Mouse (Mus musculus) fibroblast of lung, adult 2 months (primary cell): ENCODE measurements around the gene Dlx1.

Source experiments
- DNase-seq: peaks from one replicate; pipeline ENCODE4 v3.0.0-alpha.2; 2011; ENCODE audit warnings: low read depth

Gene Dlx1

DNA sequence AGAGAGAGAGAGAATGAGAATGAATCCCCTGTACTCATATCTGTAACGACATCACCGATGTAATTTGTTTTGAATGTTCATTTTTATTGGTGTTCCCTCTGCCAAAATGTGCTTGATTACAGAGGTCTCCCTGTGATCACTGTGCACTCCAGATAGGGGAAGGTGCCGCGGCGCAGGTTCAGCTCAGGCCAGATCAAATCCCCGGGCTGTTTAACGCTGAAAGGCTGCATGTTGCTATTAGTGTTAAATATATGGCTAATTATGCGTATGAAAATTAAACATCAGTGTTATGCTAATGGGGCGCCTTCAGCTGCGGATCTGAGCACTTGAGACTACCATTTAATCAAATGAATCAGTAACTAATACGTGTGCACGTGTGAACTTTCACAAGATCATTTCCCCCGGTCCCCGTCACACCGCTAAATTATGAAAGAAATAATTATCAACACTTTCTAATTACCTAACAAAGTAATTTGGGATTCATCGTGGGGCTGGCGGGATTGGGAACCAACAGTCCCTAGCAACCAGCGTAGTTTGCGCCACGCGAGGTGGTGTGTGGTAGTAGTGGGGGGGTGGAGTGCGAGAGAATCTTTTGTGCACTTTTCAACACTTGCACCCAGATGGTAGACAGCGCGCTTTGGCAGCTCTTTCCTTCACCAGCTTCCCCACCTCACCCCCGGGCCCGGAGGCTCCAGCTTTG lies at the start of gene Dlx1:
TSS of gene Dlx1 (plus strand) at position 100 of the 700 bp plus-strand sequence.
- no peak for DNase-seq

GRCm38 (mm10) chr2:71479917-71480316 lies 48.0 kb upstream of the Dlx1 start:
- DNase-seq, result no peak

GRCm38 (mm10) chr2:71481825-71482224 lies 46.1 kb upstream of the Dlx1 start:
- DNase-seq, result no peak

- DNase-seq, result no peak
Measured at GRCm38 (mm10) chr2:71483046-71483716, 44.7 kb upstream of the Dlx1 start.

GRCm38 (mm10) chr2:71483717-71484066 lies 44.2 kb upstream of the Dlx1 start:
- DNase-seq, result no peak

- DNase-seq, result no peak
Measured at GRCm38 (mm10) chr2:71491295-71491694, 36.6 kb upstream of the Dlx1 start.

GRCm38 (mm10) chr2:71493161-71493683 lies 34.7 kb upstream of the Dlx1 start:
- no peak for DNase-seq

DNA sequence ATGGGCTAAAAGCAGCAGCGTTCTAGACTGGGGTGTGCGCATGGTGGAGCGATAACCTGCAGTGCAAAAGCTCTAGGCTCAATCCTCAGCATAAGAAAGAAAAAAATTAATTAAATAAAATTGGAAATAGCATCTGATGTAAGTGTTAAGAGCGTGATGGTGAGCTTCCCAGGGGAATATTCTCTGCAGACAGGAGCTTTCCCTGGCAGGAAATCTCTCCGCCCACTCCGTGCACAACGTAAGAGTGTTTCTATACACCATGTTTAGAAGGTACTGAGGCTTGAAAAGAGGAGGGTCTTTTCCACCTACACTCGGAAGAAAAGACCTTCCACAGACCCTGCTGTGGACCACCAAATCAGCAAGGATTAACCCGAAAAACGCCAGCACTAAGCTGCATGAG lies 33.4 kb upstream of the Dlx1 start:
- no peak for DNase-seq

DNA sequence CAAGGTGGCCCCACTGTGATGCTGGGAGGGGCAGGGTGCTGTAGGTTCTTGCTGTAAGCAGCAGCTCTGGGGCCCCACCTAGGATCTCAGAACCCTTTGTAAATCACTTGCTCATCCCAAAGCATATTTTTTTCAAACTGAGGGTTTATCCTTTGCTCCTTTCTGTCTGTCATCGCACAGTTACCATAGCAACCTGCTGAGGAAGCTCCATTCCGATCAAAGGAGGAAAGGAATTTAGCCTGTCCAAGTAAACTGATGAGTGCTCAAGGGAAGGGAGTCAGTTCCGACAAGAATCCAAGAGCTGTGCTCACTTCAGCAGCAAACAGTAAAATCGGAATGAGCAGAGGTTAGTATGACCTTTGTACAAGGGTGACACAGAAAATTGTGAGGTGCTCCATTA lies 32.9 kb upstream of the Dlx1 start:
- DNase-seq, result no peak

DNA sequence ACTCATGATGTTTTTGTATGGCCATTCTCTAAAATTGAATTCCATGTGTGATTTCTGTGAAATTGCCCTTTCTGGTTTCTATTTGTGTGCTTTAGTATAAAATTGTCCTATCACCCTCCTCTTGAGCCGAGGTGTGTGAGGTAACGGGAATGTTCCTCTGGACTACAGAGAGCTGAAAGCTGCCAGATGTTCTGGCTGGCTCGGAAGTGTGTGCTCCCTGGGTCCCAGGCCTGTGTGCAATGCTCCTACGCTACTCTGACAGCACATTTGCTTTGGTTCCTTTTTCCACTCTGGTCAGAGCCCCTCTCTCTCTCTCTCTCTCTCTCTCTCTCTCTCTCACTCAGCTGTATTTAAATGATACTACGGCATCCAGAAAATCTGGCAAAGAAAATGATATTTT lies 30.7 kb upstream of the Dlx1 start:
- no peak for DNase-seq

- DNase-seq, result peak; percentile 91
Measured at GRCm38 (mm10) chr2:71499276-71500230, 28.4 kb upstream of the Dlx1 start.

GRCm38 (mm10) chr2:71504852-71505251 lies 23.1 kb upstream of the Dlx1 start:
- DNase-seq, result no peak

GRCm38 (mm10) chr2:71511209-71511608 lies 16.7 kb upstream of the Dlx1 start:
- no peak for DNase-seq

- DNase-seq, result no peak
Measured at GRCm38 (mm10) chr2:71512326-71512725, 15.6 kb upstream of the Dlx1 start.

GRCm38 (mm10) chr2:71516995-71517394 lies 10.9 kb upstream of the Dlx1 start:
- no peak for DNase-seq

- no peak for DNase-seq
Measured at GRCm38 (mm10) chr2:71517466-71518099, 10.3 kb upstream of the Dlx1 start.

DNA sequence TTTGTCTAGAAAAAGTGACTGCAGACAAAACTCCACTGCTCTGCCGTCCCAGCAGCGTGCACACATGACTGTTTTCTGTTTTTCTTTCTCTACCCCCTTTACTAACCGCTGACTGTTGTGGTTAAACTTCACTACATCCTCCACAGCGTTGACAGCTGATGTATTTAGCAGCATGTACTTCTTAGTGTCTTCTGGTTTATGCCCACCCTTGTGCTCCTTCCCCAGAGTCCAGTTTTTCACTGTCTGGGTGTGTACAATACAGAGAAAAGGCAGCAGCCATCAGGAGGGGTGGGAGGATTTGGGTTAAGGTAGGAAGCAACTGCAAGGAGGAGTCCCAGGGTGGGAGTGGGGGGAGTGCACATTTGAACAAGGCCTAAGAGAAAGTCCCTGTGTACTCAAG lies 5.0 kb upstream of the Dlx1 start:
- DNase-seq, result no peak

DNA sequence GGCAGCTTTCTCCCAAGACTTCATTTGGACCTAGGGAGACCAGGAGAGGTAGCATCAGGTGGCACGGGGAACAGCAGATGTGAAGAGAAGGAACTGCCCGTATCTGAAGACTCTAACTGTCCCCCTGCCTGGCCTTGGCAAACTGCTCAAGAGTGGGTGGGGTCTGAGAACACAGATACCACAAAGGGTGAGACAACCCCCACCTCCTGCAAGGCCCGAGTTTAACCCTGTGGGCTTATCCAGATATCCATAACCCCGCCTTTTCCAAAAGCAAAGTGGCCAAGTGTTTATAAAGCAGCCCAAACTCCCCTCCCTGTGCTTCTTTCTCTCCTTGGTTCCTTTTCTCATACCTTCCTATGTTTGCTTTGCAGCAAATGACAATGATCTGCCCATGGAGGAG lies 4.5 kb upstream of the Dlx1 start:
- no peak for DNase-seq

GRCm38 (mm10) chr2:71524763-71525162 lies 3.1 kb upstream of the Dlx1 start:
- DNase-seq, result no peak

- DNase-seq, result no peak
Measured at GRCm38 (mm10) chr2:71526595-71527322, 1.2 kb upstream of the Dlx1 start.

- DNase-seq, result no peak
Measured at GRCm38 (mm10) chr2:71527323-71528013, 445 bp upstream of the Dlx1 start.
